Mouse (Mus musculus): ENCODE measurements around the gene Cdhr2. TPM values are rescaled to one million over a fixed set of nuclear protein-coding genes. Genes with fewer than 3 reads are reported as not detected.
A peak's percentile ranks its signal among the peaks of the same experiment; 100 is the strongest.

Gene Cdhr2
- polyA plus RNA-seq, 1 experiment from 2014 or later, result not detected

- DNase-seq (peak; percentile 66), ATAC-seq (ENCODE audit: insufficient read depth) (0 out of 2 replicates have a peak, but pooled peaks have one; percentile 22)
- H3K4me1 ChIP-seq (ENCODE audit: insufficient read depth), result no peaks in the 10 kb centered on the region
- H3K4me3 ChIP-seq (ENCODE audit: low read depth, low read length), result no peak overlapping the region
- no peaks in the 10 kb centered on the region for H3K9me3 ChIP-seq (ENCODE audit: low read depth, low read length)
- WGBS, result 52% methylated on average over 11 of the region's 11 CpGs
- H3K27ac ChIP-seq (ENCODE audit: low read depth), result no peak overlapping the region
- no peak for TF ChIP-seq CTCF (IDR thresholded peaks at IDR 0.05; ENCODE audit: low read depth)
- H3K4me2 ChIP-seq, result no peak overlapping the region
- H3K36me3 ChIP-seq (ENCODE audit: insufficient read depth), result peaks cover 26% of the 10 kb centered on the region
- no peak overlapping the region for H3K9ac ChIP-seq
- no peaks in the 10 kb centered on the region for H3K27me3 ChIP-seq (ENCODE audit: insufficient read depth, low read length)
Observed at GRCm38 (mm10) chr13:54675895-54676590, 25.2 kb upstream of the Cdhr2 start.

GRCm38 (mm10) chr13:54678263-54678662 is 23.0 kb upstream of the Cdhr2 start:
- no peak overlapping the region for H3K4me3 ChIP-seq (ENCODE audit: low read depth, low read length)
- H3K9ac ChIP-seq, result no peak overlapping the region
- H3K4me1 ChIP-seq (ENCODE audit: insufficient read depth), result no peaks in the 10 kb centered on the region
- H3K9me3 ChIP-seq (ENCODE audit: low read depth, low read length), result no peaks in the 10 kb centered on the region
- no peak for ATAC-seq (ENCODE audit: insufficient read depth)
- no peak overlapping the region for H3K27ac ChIP-seq (ENCODE audit: low read depth)
- no peak for TF ChIP-seq CTCF (IDR thresholded peaks at IDR 0.05; ENCODE audit: low read depth)
- DNase-seq, result no peak
- H3K27me3 ChIP-seq (ENCODE audit: insufficient read depth, low read length), result no peaks in the 10 kb centered on the region
- 71% methylated on average over 4 of the region's 4 CpGs for WGBS
- H3K36me3 ChIP-seq (ENCODE audit: insufficient read depth), result peaks cover 48% of the 10 kb centered on the region
- H3K4me2 ChIP-seq, result no peak overlapping the region

DNA sequence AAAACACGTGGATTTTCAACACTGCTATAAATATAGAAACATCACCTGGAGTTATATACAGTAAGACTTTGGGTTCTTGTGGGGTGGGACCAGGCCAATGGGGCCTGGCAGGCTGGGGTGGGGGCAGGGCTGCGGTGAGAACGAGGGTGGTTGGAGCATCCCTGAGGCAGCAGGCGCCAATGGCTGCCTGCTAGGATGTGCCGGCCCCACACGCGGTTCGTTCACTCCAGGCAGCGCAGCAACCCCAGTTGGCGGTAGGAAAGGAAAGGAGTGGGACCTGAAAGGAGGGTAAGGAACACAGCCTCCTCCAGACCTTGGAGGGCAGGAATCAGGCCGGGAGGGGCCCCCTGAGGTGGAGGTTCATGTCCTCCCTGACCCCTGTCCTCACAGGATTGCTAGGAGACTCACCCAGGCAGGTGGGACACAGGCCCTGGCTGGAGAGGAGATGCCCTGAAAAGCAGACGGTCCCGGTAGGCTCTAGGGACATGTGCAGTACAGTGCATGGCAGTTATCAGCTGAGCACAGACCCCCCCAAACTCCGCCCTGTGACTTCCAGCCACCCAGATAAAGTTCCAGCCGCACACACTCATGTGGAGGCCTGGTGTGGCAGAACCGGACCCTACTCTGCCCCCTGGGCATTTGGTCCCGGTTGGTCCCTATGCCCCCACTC is 20.9 kb upstream of the Cdhr2 start:
- no peak overlapping the region for H3K4me2 ChIP-seq
- no peaks in the 10 kb centered on the region for H3K27me3 ChIP-seq (ENCODE audit: insufficient read depth, low read length)
- DNase-seq (no peak), ATAC-seq (ENCODE audit: insufficient read depth) (peak; percentile 42)
- TF ChIP-seq CTCF (IDR thresholded peaks at IDR 0.05; ENCODE audit: low read depth), result no peak
- no peak overlapping the region for H3K4me3 ChIP-seq (ENCODE audit: low read depth, low read length)
- no peaks in the 10 kb centered on the region for H3K9me3 ChIP-seq (ENCODE audit: low read depth, low read length)
- peaks cover 4% of the 10 kb centered on the region; the same call in 1 of the 2 replicates for H3K4me1 ChIP-seq (ENCODE audit: insufficient read depth)
- no peak overlapping the region for H3K9ac ChIP-seq
- H3K36me3 ChIP-seq (ENCODE audit: insufficient read depth), result peaks cover 64% of the 10 kb centered on the region
- H3K27ac ChIP-seq (ENCODE audit: low read depth), result no peak overlapping the region
- 80% methylated on average over 17 of the region's 17 CpGs for WGBS

DNA sequence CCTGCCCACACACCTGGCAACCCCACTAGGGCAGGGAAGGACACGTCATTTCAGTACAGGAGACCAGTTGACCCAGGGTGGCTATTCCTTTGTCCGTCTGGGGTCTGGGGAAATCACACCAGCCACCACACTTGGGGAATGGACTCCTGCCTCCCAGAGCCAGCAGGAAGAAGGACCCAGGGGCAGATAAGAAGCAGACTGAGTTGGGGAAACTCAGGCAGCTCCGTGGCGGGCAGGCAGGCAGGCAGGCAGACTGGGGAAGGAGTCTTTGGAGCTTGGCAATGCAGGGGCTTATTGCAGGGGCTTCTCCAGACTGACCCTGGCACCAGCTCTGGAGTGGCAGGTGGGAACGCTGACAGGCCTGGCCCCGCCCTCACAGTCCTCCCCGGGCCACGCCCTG is 20.0 kb upstream of the Cdhr2 start:
- WGBS, result 81% methylated on average over 8 of the region's 8 CpGs
- ATAC-seq (ENCODE audit: insufficient read depth) (no peak), DNase-seq (no peak)
- no peak overlapping the region for H3K4me2 ChIP-seq
- H3K9ac ChIP-seq, result no peak overlapping the region
- H3K27me3 ChIP-seq (ENCODE audit: insufficient read depth, low read length), result no peaks in the 10 kb centered on the region
- TF ChIP-seq CTCF (IDR thresholded peaks at IDR 0.05; ENCODE audit: low read depth), result no peak
- peaks cover 64% of the 10 kb centered on the region for H3K36me3 ChIP-seq (ENCODE audit: insufficient read depth)
- no peak overlapping the region for H3K4me3 ChIP-seq (ENCODE audit: low read depth, low read length)
- H3K4me1 ChIP-seq (ENCODE audit: insufficient read depth), result peaks cover 5% of the 10 kb centered on the region; the same call in 1 of the 2 replicates
- H3K27ac ChIP-seq (ENCODE audit: low read depth), result no peak overlapping the region
- no peaks in the 10 kb centered on the region for H3K9me3 ChIP-seq (ENCODE audit: low read depth, low read length)

- 83% methylated on average over 3 of the region's 3 CpGs for WGBS
- TF ChIP-seq CTCF (IDR thresholded peaks at IDR 0.05; ENCODE audit: low read depth), result no peak
- ATAC-seq (ENCODE audit: insufficient read depth), result no peak
Observed at GRCm38 (mm10) chr13:54683301-54683700, 18.0 kb upstream of the Cdhr2 start.

GRCm38 (mm10) chr13:54684140-54684896 is 16.9 kb upstream of the Cdhr2 start:
- 79% methylated on average over 3 of the region's 3 CpGs for WGBS
- Histone ChIP-seq H3K4me2 (peak overlapping the region; percentile 67; the same call in 1 of the 2 replicates), H3K9me3 (ENCODE audit: low read depth, low read length) (no peaks in the 10 kb centered on the region), H3K4me3 (ENCODE audit: low read depth, low read length) (no peak overlapping the region), H3K27me3 (ENCODE audit: insufficient read depth, low read length) (no peaks in the 10 kb centered on the region), H3K9ac (no peak overlapping the region), H3K4me1 (ENCODE audit: insufficient read depth) (peaks cover 5% of the 10 kb centered on the region; the same call in 1 of the 2 replicates), H3K36me3 (ENCODE audit: insufficient read depth) (peaks cover 54% of the 10 kb centered on the region), H3K27ac (ENCODE audit: low read depth) (no peak overlapping the region)
- DNase-seq (no peak), ATAC-seq (ENCODE audit: insufficient read depth) (no peak)
- no peak for TF ChIP-seq CTCF (IDR thresholded peaks at IDR 0.05; ENCODE audit: low read depth)

More at GRCm38 (mm10) chr13:54683301-54683700, 18.0 kb upstream of the Cdhr2 start:
- no peak overlapping the region for H3K4me3 ChIP-seq (ENCODE audit: low read depth, low read length)
- no peak overlapping the region for H3K4me2 ChIP-seq
- H3K27ac ChIP-seq (ENCODE audit: low read depth), result no peak overlapping the region
- peaks cover 63% of the 10 kb centered on the region for H3K36me3 ChIP-seq (ENCODE audit: insufficient read depth)
- DNase-seq, result no peak
- H3K27me3 ChIP-seq (ENCODE audit: insufficient read depth, low read length), result no peaks in the 10 kb centered on the region
- no peak overlapping the region for H3K9ac ChIP-seq
- peaks cover 5% of the 10 kb centered on the region; the same call in 1 of the 2 replicates for H3K4me1 ChIP-seq (ENCODE audit: insufficient read depth)
- no peaks in the 10 kb centered on the region for H3K9me3 ChIP-seq (ENCODE audit: low read depth, low read length)

Data from lung, embryonic 14.5 days (tissue).